Mouse (Mus musculus): ENCODE measurements at regions not wholly inside any gene's neighbourhood (a gene's known extent, or its start where the extent isn't known, plus 50 kb on each side); places are given as distances from the start of the nearest gene placed in this dataset.
"Not testable (repeated sequence)": the region's sequence is repeated elsewhere in the genome, so short reads cannot be mapped to it uniquely, and the experiment has no call there.

DNA sequence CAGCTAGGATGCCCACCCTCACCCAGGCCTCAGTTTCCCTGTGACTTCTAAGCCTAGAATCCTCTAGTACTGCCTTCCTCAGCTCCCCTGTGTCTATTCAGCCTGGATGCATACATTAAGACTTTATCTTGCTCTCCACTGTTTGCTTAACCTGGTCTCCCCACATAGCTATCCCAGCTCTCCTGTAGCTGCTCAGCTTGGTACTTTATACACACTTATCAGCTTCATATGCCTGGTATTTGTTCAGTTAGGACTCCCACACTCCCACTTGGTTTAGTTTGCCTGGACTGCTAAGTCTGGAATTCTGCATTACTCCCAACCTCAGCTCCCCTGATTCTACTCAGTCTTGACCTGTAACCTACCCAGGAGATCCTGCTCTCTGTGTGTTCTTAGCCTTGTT, 147.7 kb downstream of the Tmem121 start:
- no peak for DNase-seq

DNA sequence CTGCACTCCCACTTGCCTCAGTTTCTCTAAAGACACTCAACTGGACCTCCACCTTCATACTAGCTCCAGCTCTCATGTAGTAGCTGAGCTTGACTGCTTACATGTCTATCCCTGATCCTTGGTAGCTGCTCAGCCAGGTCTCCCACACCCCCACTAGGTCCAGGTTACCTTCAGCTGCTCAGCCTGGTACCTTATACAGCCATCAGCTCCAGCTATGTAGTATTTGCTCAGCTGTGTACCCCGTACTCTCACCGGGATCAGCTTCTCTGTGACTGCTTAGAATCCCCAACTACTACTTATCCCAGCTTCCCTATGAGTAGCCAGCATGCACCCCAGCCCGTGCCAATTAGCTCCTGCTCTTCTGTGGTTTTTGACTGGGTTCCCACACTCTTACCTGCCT, 148.1 kb downstream of the Tmem121 start:
- not testable (repeated sequence) for DNase-seq

DNA sequence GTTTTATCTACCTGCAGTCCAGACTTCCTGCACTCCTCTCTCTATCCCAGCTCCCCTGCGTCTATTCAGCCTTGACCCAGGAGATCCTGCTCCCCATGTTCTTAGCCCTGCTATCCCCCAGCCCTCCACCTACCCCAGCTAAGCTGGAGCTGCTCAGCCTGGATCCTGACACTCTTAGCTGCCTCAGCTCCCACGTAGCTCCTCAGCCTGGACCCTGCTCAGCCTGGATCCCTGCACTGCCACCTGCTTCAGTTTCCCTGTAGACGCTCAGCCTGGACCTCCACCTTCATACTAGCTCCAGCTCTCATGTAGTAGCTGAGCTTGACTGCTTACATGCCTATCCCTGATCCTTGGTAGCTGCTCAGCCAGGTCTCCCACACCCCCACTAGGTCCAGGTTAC, 151.5 kb downstream of the Tmem121 start:
- no peak for DNase-seq

- no peak for DNase-seq
Measured at GRCm38 (mm10) chr12:113338891-113339290, 150.4 kb upstream of the Adam6b start.

DNA sequence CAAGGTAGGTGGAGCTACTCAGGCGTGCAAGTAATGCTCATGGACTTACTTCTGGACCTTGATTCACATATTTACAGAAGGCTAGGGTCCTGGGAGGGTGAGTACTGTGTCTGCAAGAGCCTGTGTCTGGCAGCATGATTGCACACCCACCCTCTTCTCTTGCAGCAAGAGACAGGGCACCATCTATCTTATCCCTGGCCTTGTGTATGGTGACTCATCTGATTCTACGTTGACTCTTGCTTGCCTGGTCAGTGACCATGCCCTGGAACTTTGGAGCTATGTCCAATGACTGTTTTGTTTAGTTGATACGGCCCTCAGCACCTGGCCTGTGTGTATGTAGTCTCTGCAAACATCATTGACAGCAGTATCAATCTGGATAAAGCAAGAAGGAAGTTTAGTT, 148.3 kb upstream of the Adam6b start:
- DNase-seq = peak; percentile 53 to 58

GRCm38 (mm10) chr12:113355132-113355531, 134.2 kb upstream of the Adam6b start:
- no peak for DNase-seq

- DNase-seq = no peak
Measured at GRCm38 (mm10) chr12:113358077-113358476, 131.2 kb upstream of the Adam6b start.

GRCm38 (mm10) chr12:113360032-113360431, 129.3 kb upstream of the Adam6b start:
- DNase-seq = no peak

DNA sequence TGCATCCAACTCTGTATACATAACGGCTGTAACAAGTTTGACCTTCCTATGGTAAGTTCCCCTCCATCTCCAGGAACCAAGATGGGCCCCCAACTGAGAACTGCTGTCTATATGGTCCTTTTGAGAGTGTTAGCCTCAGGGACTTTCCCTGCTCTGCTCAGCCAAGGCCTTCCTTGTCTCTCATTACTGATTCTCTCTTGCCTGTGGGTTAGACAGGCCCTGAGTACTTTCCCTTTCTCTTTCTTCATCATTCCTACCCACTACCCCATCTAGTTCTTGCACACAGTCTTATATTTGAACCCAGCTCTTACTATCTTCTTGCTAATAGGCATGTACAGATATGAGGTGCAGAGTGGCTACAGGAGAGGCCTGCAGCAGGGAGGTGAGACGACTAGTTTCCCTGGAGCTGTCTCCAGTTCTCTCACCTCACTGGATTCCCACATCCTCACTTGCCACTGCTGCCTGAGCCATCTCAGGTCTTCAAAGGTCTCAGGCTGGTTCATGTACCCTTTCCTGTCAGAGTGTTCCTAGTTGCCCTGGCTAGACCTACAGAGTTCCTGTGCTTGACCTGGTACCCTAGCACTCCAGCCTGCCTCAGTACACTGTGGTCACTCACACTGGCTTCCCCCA, 126.8 kb upstream of the Adam6b start:
- DNase-seq = no peak

- no peak for DNase-seq
Measured at GRCm38 (mm10) chr12:113364023-113364422, 125.3 kb upstream of the Adam6b start.

DNA sequence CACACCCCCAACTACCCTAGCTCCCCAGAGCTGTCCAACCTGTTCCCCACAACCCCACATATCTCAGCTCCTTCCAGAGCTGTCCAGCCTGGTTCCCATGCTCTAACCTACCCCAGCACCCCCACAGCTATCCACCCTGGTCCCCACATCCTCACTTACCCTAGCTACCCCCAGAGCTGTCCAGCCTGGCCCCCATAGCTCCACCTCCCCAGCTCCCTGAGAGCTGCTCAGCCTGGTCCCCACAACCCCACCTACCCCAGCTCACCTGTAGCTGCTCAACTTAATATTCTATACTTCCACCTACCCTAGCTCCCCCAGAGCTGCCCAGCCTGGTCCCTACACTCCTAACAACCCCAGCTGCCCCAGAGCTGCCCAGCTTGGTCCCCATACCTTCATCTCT, 124.9 kb upstream of the Adam6b start:
- no peak for DNase-seq

DNA sequence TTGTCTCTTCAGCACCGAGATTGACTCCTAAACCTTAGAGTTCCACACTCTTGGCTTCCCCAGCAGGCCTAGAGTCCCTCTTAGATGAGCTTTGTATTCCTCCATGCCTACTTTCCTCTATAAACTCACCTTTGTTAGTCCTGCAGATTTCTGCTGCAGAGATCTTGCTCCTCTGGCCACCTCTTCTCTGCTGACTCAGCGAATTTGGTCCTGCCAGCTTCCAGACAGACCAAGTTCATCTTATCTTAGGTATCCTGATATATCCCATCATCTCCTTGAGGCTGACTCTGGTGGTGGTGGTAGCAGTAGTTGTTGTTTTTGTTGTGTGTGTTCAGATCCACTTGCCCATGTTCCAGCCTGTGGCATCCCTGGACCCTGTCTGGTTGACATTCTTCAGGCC, 123.5 kb upstream of the Adam6b start:
- no peak for DNase-seq

DNA sequence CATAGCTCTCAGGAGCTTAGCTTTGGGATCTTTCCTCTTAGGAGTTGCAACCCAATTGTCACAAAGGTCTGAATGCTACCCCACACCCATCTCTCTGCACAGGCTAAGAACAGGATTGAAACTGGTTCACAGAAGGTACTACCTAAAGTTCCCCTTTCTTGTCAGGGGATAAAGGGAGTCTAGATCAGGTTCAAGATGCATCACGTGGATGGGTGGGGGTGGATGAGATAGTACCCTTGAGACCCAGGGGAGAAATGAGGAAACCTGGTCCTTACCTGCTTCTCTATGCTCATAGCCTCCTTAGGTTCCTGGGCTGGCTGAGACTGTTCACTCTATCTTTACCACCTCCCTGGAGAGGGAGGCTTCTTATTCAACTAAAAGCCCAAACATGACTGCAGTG, 122.9 kb upstream of the Adam6b start:
- no peak for DNase-seq

DNA sequence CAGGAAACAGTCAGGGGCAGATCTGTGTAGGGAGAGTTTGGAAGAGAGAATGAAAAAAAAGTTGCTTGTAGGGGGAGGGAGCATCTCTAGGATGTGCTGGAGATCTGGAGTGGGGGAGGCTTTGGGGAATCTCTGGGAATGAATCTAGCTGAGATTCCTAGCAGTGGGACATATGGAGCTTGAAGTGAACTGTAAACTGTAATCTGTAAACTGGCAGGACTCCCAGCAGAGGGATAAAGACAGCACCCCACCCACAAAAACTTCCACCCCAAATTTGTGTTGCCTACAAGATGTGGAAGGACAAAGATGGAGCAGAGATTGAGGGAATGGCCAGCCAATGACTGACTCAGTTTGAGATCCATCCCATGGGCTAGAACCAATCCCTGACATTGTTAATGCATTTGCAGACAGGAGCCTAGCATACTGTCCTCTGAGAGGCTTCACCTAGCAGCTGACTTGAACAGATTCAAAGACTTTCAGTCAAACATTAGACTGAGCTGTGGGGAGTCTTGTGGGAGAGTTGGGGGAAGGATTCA, 87.7 kb upstream of the Adam6b start:
- DNase-seq = no peak

DNA sequence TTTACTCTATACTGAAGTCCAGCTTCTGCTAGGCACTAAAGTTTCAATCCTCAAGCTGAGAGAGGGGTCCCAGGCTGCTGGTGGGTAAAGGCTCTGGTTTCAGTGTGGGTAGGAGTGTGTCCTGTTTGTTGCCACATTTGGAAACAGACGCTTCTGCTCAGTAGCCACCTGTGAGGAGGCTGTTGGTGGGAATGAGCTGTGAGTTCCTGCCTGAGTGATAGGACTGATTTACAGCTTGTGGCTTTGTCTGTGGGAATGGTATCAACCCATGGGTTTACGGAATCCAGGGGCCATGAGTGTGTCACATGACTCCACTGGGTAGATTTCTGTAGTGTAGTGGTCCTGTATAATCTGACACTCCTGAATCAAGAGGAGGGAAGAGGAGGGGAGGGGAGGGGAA, 86.5 kb upstream of the Adam6b start:
- DNase-seq = no peak

- DNase-seq = no peak
Measured at GRCm38 (mm10) chr12:113411113-113411512, 78.2 kb upstream of the Adam6b start.

- DNase-seq = no peak
Measured at GRCm38 (mm10) chr12:113413996-113414395, 75.3 kb upstream of the Adam6b start.

GRCm38 (mm10) chr12:113417521-113417920, 71.8 kb upstream of the Adam6b start:
- DNase-seq = no peak

- no peak for DNase-seq
Measured at GRCm38 (mm10) chr12:113418731-113419402, 70.4 kb upstream of the Adam6b start.

DNA sequence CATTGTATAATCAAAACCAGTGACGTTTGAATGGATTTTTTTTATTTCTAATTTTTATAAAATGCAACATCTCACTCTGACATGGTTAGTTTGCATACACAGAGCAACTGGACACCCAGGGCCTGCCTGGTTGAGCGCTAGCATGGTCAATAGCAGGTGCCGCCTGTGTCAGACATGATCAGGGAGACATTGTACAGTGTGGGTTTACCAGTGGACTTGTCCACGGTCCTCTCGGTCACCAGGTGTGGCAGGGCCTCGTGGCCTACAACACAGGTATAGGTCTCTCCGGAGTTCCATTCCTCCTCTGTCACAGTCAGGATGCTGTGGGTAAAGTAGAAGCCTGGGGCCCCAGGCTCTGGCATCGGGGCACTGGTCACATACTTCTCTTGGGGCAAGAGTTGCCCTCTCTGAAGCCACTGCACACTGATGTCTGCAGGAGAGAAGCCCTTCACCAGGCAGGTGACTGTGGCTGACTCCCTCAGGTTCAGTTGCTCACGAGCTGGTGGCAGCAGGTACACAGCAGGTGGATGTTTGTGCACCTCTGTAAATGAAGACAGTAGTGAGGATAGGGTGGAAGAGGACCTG, 68.5 kb upstream of the Adam6b start:
- no peak for DNase-seq

- DNase-seq = peak in 1 of 2 experiments; percentile 16
Measured at GRCm38 (mm10) chr12:113421716-113422595, 67.4 kb upstream of the Adam6b start.

- DNase-seq = peak in 1 of 2 experiments; percentile 13
Measured at GRCm38 (mm10) chr12:113422736-113423254, 66.5 kb upstream of the Adam6b start.

Measured in adrenal gland, postnatal 36 days (tissue).